Mouse (Mus musculus): ENCODE results near the gene Magohb.

DNA sequence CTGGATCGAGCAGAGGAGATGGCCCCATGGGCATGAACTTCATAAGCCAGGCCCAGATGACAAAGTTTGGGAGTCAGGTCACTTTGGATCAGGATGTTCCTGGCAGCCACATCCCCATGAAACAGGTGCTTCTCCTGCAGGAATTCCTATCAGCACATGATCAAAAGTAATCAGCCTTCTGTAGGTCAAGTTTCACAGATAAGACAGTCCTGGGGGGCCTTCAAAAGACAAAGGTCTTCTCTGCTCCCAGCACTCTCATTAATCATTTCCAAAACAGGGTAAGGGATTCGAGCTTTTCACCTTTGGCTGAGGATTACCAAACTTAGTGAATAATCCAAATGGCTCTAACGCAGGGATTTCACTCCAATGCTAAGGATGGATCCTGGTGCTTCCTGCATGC, 11.7 kb upstream of the Magohb start:
- TF ChIP-seq CTCF (IDR thresholded peaks at IDR 0.05; ENCODE audit: control insufficient read depth, insufficient read depth, insufficient read length) (no peak), MAX (IDR thresholded peaks at IDR 0.05) (no peak)
